Mouse (Mus musculus) kidney, postnatal 36 days (tissue): ENCODE measurements at regions not wholly inside any gene's neighbourhood (a gene's known extent, or its start where the extent isn't known, plus 50 kb on each side); places are given as distances from the start of the nearest gene placed in this dataset.

Source experiments
- DNase-seq, 2 experiments: peaks; one replicate each; pipeline ENCODE4 v3.0.0; 2021 to 2022; ENCODE audit warnings: mixed read lengths in 2 of 2

- DNase-seq: peak; percentile 54 to 65
Measured at GRCm38 (mm10) chr13:112188313-112188712, 99.9 kb upstream of the Ankrd55 start.

- peak; percentile 26 to 29 for DNase-seq
Measured at GRCm38 (mm10) chr13:112188741-112189476, 99.3 kb upstream of the Ankrd55 start.

GRCm38 (mm10) chr13:112189605-112190004, 98.6 kb upstream of the Ankrd55 start:
- DNase-seq: peak; percentile 58 to 79

- DNase-seq: no peak
Measured at GRCm38 (mm10) chr13:112192192-112192905, 95.9 kb upstream of the Ankrd55 start.

GRCm38 (mm10) chr13:112193676-112194075, 94.6 kb upstream of the Ankrd55 start:
- no peak for DNase-seq

GRCm38 (mm10) chr13:112194991-112195390, 93.3 kb upstream of the Ankrd55 start:
- no peak for DNase-seq

GRCm38 (mm10) chr13:112196789-112197188, 91.5 kb upstream of the Ankrd55 start:
- peak; percentile 73 to 88 for DNase-seq

GRCm38 (mm10) chr13:112203721-112204120, 84.5 kb upstream of the Ankrd55 start:
- DNase-seq: no peak

- DNase-seq: no peak
Measured at GRCm38 (mm10) chr13:112204204-112204603, 84.0 kb upstream of the Ankrd55 start.

- no peak for DNase-seq
Measured at GRCm38 (mm10) chr13:112204813-112205212, 83.4 kb upstream of the Ankrd55 start.

- peak; percentile 40 to 43 for DNase-seq
Measured at GRCm38 (mm10) chr13:112207617-112208235, 80.5 kb upstream of the Ankrd55 start.

- no peak for DNase-seq
Measured at GRCm38 (mm10) chr13:112211841-112212240, 76.4 kb upstream of the Ankrd55 start.

GRCm38 (mm10) chr13:112212391-112212790, 75.9 kb upstream of the Ankrd55 start:
- DNase-seq: no peak

GRCm38 (mm10) chr13:112213652-112214081, 74.6 kb upstream of the Ankrd55 start:
- no peak for DNase-seq

GRCm38 (mm10) chr13:112216084-112216483, 72.2 kb upstream of the Ankrd55 start:
- no peak for DNase-seq

- no peak for DNase-seq
Measured at GRCm38 (mm10) chr13:112218389-112218788, 69.9 kb upstream of the Ankrd55 start.

- no peak for DNase-seq
Measured at GRCm38 (mm10) chr13:112220184-112220583, 68.1 kb upstream of the Ankrd55 start.

GRCm38 (mm10) chr13:112223616-112224015, 64.6 kb upstream of the Ankrd55 start:
- no peak for DNase-seq

GRCm38 (mm10) chr13:112227766-112228165, 60.5 kb upstream of the Ankrd55 start:
- DNase-seq: no peak

- DNase-seq: no peak
Measured at GRCm38 (mm10) chr13:112228846-112229245, 59.4 kb upstream of the Ankrd55 start.

GRCm38 (mm10) chr13:112230176-112230575, 58.1 kb upstream of the Ankrd55 start:
- no peak for DNase-seq

- DNase-seq: no peak
Measured at GRCm38 (mm10) chr13:112234695-112235094, 53.6 kb upstream of the Ankrd55 start.

- no peak for DNase-seq
Measured at GRCm38 (mm10) chr13:112236956-112237355, 51.3 kb upstream of the Ankrd55 start.

GRCm38 (mm10) chr13:112237377-112237776, 50.9 kb upstream of the Ankrd55 start:
- DNase-seq: no peak
